Mouse (Mus musculus) stomach, embryonic 14.5 days (tissue): Measurements from ENCODE around the gene Reg2. TPM values are rescaled to one million over a fixed set of nuclear protein-coding genes. Genes with fewer than 3 reads are reported as not detected.
"Not testable (repeated sequence)": the region's sequence is repeated elsewhere in the genome, so short reads cannot be mapped to it uniquely, and the experiment has no call there.

Source experiments
- ATAC-seq: fragments of 200-750 bp; cut with Nextera tagmentation; 2 replicates; pipeline ENCODE4 v1.8.0; 2017; ENCODE audit warnings: low read depth, moderate TSS enrichment; ENCODE audit not compliant: insufficient number of reproducible peaks, insufficient read depth, low FRiP score
- H3K27ac ChIP-seq: fragments of 300-500 bp; sonication (generic); 2 replicates; pipeline ENCODE4 v1.5.1; 2014; ENCODE audit warnings: mild to moderate bottlenecking, low read length, moderate library complexity, mixed read lengths
- H3K27me3 ChIP-seq: fragments of 300-500 bp; sonication (generic); 2 replicates; pipeline ENCODE4 v1.6.1; 2014; ENCODE audit warnings: low read length, control low read depth, mixed read lengths; ENCODE audit not compliant: control insufficient read depth, insufficient read depth
- H3K36me3 ChIP-seq: fragments of 300-500 bp; sonication (generic); 2 replicates; pipeline ENCODE4 v1.6.1; 2014; ENCODE audit warnings: mild to moderate bottlenecking, control low read depth, low read length, moderate library complexity, mixed read lengths; ENCODE audit not compliant: control insufficient read depth, insufficient read depth
- H3K4me1 ChIP-seq: fragments of 300-500 bp; sonication (generic); 2 replicates; pipeline ENCODE4 v1.6.1; 2014; ENCODE audit warnings: low read length, control low read depth, mixed read lengths; ENCODE audit not compliant: control insufficient read depth, insufficient read depth
- H3K4me2 ChIP-seq: fragments of 300-500 bp; sonication (generic); replicated peaks from 2 replicates; pipeline ENCODE4 v1.6.1; 2014; ENCODE audit warnings: low read depth, low read length, control low read depth
- H3K4me3 ChIP-seq: fragments of 300-500 bp; sonication (generic); 2 replicates; pipeline ENCODE4 v1.5.1; 2014; ENCODE audit warnings: low read depth, low read length, control low read depth
- H3K9ac ChIP-seq: fragments of 300-500 bp; sonication (generic); replicated peaks from 2 replicates; pipeline ENCODE4 v1.6.1; 2014; ENCODE audit warnings: low read depth, mild to moderate bottlenecking, control low read depth, low read length, moderate library complexity, mixed read lengths
- H3K9me3 ChIP-seq: fragments of 300-500 bp; sonication (generic); 2 replicates; pipeline ENCODE4 v1.6.1; 2016; ENCODE audit warnings: low read depth, low read length, control low read depth; ENCODE audit not compliant: control insufficient read depth
- WGBS: fragments of 180-500 bp; shearing (Covaris S2); extraction: QIAGEN DNeasy Blood & Tissue Kit; methylation state at CpG from one replicate; pipeline ENCODE4 v1.1.7; 2014; 5-methylcytosine and 5-hydroxymethylcytosine counted together
- polyA plus RNA-seq: library from polyadenylated mRNA; unstranded; fragments of >200 nt; fragmentation: Nextera tagmentation; extraction: Ambion mirVana; gene quantifications from 2 replicates; pipeline ENCODE4 v1.2.1, GENCODE M21; 2014

Gene Reg2
- not detected in 2 replicates for polyA plus RNA-seq

DNA sequence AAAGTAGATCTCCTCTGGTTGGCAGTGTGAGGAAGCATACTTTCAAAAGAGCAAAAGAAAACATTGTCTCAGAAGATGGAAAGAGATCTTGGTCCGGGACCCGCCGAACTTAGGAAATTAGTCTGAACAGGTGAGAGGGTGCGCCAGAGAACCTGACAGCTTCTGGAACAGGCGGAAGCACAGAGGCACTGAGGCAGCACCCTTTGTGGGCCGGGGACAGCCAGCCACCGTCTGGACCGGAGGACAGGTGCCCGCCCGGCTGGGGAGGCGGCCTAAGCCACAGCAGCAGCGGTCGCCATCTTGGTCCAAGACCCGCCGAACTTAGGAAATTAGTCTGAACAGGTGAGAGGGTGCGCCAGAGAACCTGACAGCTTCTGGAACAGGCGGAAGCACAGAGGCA lies at the start of gene Reg2:
Gene Reg2, plus strand, starts transcription at position 301 of the 400 bp plus-strand sequence.
- ATAC-seq = not testable (repeated sequence)

DNA sequence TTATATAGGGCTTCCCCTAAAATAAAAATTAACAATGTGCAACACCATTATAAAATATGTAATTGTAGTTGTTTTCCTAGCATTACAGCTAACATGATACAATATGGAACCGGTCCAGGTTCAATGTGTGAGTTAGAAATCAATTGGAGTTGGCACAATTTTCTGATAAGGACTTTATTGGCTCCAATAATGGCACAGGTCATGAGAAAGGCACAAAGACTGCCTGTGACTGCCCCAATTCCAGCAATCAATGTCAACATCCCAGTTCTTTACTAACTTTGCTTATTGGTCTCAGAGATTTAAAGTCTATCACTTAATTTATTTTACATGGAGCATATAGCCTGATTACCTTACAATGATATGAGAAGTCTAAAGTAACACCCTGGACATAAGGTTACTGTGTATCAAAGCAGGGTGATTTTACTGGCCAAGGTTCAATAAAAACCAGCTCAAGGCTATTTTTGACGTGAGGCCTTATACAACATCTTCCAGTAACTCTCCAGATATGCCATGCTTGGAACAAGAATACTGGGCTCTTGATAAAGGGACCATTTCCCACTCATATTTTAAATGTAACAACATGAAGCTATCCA lies 33.4 kb upstream of the Reg2 start:
- no peak for ATAC-seq
- Histone ChIP-seq H3K9me3 (no peaks in the 10 kb centered on the region), H3K36me3 (no peaks in the 10 kb centered on the region), H3K9ac (no peak overlapping the region), H3K27me3 (no peaks in the 10 kb centered on the region), H3K4me1 (no peaks in the 10 kb centered on the region), H3K4me2 (no peak overlapping the region), H3K27ac (no peak overlapping the region), H3K4me3 (no peak overlapping the region)
- WGBS = 64% methylated on average over 2 of the region's 2 CpGs

More for the DNA sequence above, at the start of gene Reg2:
- not testable (repeated sequence) for H3K27me3 ChIP-seq, H3K4me3 ChIP-seq, H3K27ac ChIP-seq, H3K4me2 ChIP-seq, H3K36me3 ChIP-seq, H3K9ac ChIP-seq, H3K4me1 ChIP-seq, H3K9me3 ChIP-seq
- 98% methylated on average over 4 of the region's 17 CpGs for WGBS

DNA sequence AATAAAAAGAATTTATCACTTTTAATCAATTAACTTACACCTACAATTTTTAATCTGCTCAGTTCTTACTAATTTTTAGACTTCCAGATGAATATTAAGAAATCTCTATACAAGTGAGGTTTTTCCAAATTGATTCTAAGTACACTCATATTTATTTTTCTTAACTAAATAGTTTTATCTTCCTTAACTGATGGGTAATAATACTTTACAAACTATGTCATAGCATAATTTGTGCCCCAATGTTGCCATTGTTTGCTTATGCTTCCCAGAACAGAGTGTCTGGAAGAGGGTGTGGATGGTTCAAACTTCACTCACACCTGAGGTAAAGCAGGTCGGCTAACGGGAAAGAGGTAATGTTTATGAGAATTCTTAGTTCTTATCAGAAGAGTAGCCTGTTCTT lies 25.1 kb upstream of the Reg2 start, which contains the start of gene Reg3b:
Gene Reg3b, plus strand, starts transcription at position 301 of the 400 bp plus-strand sequence.
- H3K4me2 ChIP-seq = no peak within 1 kb of the TSS
- H3K27ac ChIP-seq = no peak within 1 kb of the TSS
- H3K36me3 ChIP-seq = no peaks in the 10 kb centered on the region
- no peak for ATAC-seq
- no peak within 1 kb of the TSS for H3K9ac ChIP-seq
- no peaks in the 10 kb centered on the region for H3K27me3 ChIP-seq
- 69% methylated on average over 2 of the region's 2 CpGs for whole genome bisulfite sequencing
- no peaks in the 10 kb centered on the region for H3K9me3 ChIP-seq
- H3K4me3 ChIP-seq = no peak within 1 kb of the TSS
- H3K4me1 ChIP-seq = no peaks in the 10 kb centered on the region

DNA sequence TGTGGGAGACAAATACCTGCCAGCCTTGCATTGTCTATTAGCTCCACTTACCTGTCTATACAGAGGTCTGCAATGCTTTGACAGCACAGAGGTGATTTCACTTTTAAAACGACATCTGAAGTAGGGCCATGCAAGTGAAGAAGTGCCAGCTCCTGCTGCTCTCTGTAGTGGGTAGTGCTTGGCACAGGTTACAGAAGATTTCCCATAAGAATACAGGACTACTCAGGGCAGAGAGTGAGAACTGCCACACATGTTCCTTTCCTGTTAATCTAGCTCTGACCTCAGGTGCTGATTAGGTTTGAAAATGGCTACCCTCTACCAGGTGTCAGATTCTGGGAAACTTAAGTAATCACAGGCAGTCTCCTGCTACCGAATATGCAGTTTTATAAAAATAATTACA lies 16.7 kb upstream of the Reg2 start, which contains the start of gene Reg3d:
Gene Reg3d, minus strand, starts transcription at position 101 of the 400 bp plus-strand sequence.
- H3K4me1 ChIP-seq = no peaks in the 10 kb centered on the region
- no peaks in the 10 kb centered on the region for H3K9me3 ChIP-seq
- no peak within 1 kb of the TSS for H3K4me3 ChIP-seq
- H3K27ac ChIP-seq = no peak within 1 kb of the TSS
- H3K27me3 ChIP-seq = no peaks in the 10 kb centered on the region
- WGBS = 72% methylated on average over 2 of the region's 2 CpGs
- H3K4me2 ChIP-seq = no peak within 1 kb of the TSS
- no peak for ATAC-seq
- no peaks in the 10 kb centered on the region for H3K36me3 ChIP-seq
- no peak within 1 kb of the TSS for H3K9ac ChIP-seq

DNA sequence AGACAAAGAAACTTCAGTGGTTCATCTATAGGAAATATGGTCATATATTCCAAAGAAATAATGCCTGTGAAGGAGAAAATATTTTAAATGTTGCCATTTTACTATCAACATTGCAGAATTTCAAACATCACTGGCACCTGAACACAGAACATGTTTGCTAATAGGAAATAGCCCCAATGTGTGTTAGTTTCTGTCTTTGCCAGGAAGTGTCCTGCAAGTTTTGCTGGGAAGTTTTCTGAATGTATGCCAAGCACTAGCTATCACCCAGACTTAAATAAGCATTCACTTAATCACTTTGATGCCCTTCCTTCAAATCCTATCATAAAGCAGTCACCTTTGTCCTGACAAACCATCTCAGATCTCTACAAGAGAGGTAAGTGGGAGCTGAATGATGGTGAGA lies 15.0 kb upstream of the Reg2 start, which contains the start of gene Reg3a:
Gene Reg3a, plus strand, starts transcription at position 301 of the 400 bp plus-strand sequence.
- Histone ChIP-seq H3K4me2 (no peak within 1 kb of the TSS), H3K27ac (no peak within 1 kb of the TSS), H3K9me3 (no peaks in the 10 kb centered on the region), H3K27me3 (no peaks in the 10 kb centered on the region), H3K36me3 (no peaks in the 10 kb centered on the region), H3K4me3 (no peak within 1 kb of the TSS), H3K9ac (no peak within 1 kb of the TSS), H3K4me1 (no peaks in the 10 kb centered on the region)
- ATAC-seq = no peak

DNA sequence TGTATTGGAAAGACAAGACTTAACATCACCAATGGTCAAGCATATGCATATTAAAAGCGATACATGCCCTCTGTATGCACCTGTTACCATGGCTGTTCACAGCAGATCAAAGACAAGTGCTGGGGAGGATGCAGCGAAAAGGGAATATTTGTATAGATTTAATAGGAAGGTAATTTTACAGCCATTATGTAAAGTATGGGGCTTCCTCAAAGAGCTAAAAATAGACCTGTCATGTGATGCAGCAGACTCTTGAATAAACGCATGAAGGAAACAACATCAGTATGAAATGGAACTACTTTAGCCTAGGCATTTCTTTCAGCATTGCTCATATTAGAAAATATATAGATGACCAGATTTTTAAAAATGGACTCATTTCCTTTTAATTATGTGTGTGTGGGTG lies 9.8 kb upstream of the Reg2 start:
- no peak overlapping the region for H3K27ac ChIP-seq
- WGBS = 80% methylated on average over 3 of the region's 3 CpGs
- H3K4me3 ChIP-seq = no peak overlapping the region
- H3K36me3 ChIP-seq = no peaks in the 10 kb centered on the region
- H3K4me2 ChIP-seq = no peak overlapping the region
- H3K4me1 ChIP-seq = no peaks in the 10 kb centered on the region
- H3K27me3 ChIP-seq = no peaks in the 10 kb centered on the region
- no peak overlapping the region for H3K9ac ChIP-seq
- ATAC-seq = no peak
- no peaks in the 10 kb centered on the region for H3K9me3 ChIP-seq

DNA sequence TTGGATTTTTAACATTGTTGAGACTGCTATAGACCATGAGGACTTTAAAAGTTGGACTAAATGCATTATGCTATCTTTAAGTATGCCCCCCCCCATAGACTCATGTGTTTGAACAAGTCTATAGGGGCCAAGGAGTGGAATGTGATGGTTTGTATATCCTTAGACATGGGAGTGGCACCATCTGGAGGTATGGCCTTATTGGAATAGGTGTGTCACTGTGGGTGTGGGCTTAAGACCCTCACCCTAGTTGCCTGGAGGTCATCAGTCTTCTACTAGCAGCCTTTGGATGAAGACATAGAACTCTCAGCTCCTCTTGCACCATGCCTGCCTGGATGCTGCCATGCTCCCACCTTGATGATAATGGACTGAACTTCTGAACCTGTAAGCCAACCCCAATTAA lies 27.0 kb downstream of the Reg2 start, which contains the start of gene Reg1:
Gene Reg1, plus strand, starts transcription at position 301 of the 400 bp plus-strand sequence.
- ATAC-seq, H3K4me1 ChIP-seq: not testable (repeated sequence)

DNA sequence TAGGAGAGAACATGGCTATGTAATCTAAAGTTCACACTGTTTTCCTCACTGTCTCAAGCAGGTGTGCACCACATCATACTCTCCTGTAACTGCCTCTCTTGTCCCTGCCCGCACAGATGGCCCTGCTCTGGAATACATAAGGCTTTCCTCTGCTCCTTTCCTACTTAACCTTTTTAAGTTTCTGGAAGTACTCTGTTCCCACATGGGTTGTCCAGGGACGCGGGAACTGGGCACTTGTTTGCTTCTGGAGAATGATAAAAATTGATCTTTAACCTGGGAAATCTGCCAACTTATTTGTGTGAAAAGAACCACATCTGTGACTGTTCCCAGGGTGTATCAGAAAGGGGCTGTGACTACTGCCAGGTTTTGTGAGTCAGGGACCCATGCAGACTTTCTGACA lies 30.1 kb downstream of the Reg2 start:
- Histone ChIP-seq H3K27ac (no peak overlapping the region), H3K9ac (no peak overlapping the region), H3K36me3 (no peaks in the 10 kb centered on the region), H3K27me3 (no peaks in the 10 kb centered on the region), H3K9me3 (no peaks in the 10 kb centered on the region), H3K4me3 (no peak overlapping the region), H3K4me1 (no peaks in the 10 kb centered on the region), H3K4me2 (no peak overlapping the region)
- ATAC-seq = no peak; the same call in 1 of the 2 replicates
- WGBS = 71% methylated on average over 3 of the region's 3 CpGs

More for the DNA sequence above, 27.0 kb downstream of the Reg2 start, which contains the start of gene Reg1:
- not testable (repeated sequence) for H3K4me2 ChIP-seq, H3K9me3 ChIP-seq, H3K9ac ChIP-seq, H3K27ac ChIP-seq, H3K36me3 ChIP-seq, H3K27me3 ChIP-seq, H3K4me3 ChIP-seq

DNA sequence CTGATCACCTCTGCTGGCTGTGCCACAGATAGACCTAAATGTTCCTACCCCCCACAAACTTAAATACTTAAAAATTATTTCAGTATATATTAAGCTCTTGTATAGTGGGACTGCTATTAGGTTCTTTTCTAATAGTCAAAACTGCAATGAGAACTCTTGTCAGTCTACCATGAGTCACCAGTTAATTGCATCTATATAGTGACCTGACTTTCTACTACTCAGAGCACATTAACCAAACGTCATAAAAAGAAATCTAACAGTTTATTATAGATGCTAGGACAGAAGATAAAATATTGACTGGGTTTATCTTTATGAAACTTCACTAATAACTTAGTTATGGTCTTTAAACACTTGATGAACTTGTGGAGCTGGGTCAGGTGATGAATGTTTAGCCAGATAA lies 51.8 kb downstream of the Reg2 start:
- ATAC-seq = no peak
- H3K4me1 ChIP-seq = no peaks in the 10 kb centered on the region
- H3K4me2 ChIP-seq = no peak overlapping the region
- 53% methylated on average over 1 of the region's 1 CpGs for WGBS
- H3K9me3 ChIP-seq = no peaks in the 10 kb centered on the region
- H3K9ac ChIP-seq = no peak overlapping the region
- no peaks in the 10 kb centered on the region for H3K36me3 ChIP-seq
- no peak overlapping the region for H3K27ac ChIP-seq
- no peaks in the 10 kb centered on the region for H3K27me3 ChIP-seq
- no peak overlapping the region for H3K4me3 ChIP-seq
